Mouse (Mus musculus): ENCODE data around the gene Ephb1.

Ephb1 gene

GRCm38 (mm10) chr9:102330266-102331060, 24.0 kb downstream of the Ephb1 start:
- in situ Hi-C loops (cut with MboI; ENCODE audit: low pct_unique_long_range_greater_than_20kb in 1 of 2, low sequenced_read_pairs in 2 of 2, unreplicated experiment in 1 of 2), result no loop called here

- in situ Hi-C loops (cut with MboI; ENCODE audit: low pct_unique_long_range_greater_than_20kb in 1 of 2, low sequenced_read_pairs in 2 of 2, unreplicated experiment in 1 of 2), result no loop called here
Measured at GRCm38 (mm10) chr9:102327625-102328150, 26.8 kb downstream of the Ephb1 start.

- in situ Hi-C loops (cut with MboI; ENCODE audit: low pct_unique_long_range_greater_than_20kb in 1 of 2, low sequenced_read_pairs in 2 of 2, unreplicated experiment in 1 of 2), result no loop called here
Measured at GRCm38 (mm10) chr9:102315436-102315835, 39.1 kb downstream of the Ephb1 start.

GRCm38 (mm10) chr9:102314795-102315194, 39.7 kb downstream of the Ephb1 start:
- in situ Hi-C loops (cut with MboI; ENCODE audit: low pct_unique_long_range_greater_than_20kb in 1 of 2, low sequenced_read_pairs in 2 of 2, unreplicated experiment in 1 of 2), result no loop called here

GRCm38 (mm10) chr9:102310431-102310830, 44.1 kb downstream of the Ephb1 start:
- in situ Hi-C loops (cut with MboI; ENCODE audit: low pct_unique_long_range_greater_than_20kb in 1 of 2, low sequenced_read_pairs in 2 of 2, unreplicated experiment in 1 of 2), result no loop called here

- in situ Hi-C loops (cut with MboI; ENCODE audit: low pct_unique_long_range_greater_than_20kb in 1 of 2, low sequenced_read_pairs in 2 of 2, unreplicated experiment in 1 of 2), result no loop called here
Measured at GRCm38 (mm10) chr9:102309278-102309677, 45.2 kb downstream of the Ephb1 start.

GRCm38 (mm10) chr9:102307656-102308055, 46.8 kb downstream of the Ephb1 start:
- in situ Hi-C loops (cut with MboI; ENCODE audit: low pct_unique_long_range_greater_than_20kb in 1 of 2, low sequenced_read_pairs in 2 of 2, unreplicated experiment in 1 of 2), result no loop called here

- in situ Hi-C loops (cut with MboI; ENCODE audit: low pct_unique_long_range_greater_than_20kb in 1 of 2, low sequenced_read_pairs in 2 of 2, unreplicated experiment in 1 of 2), result no loop called here
Measured at GRCm38 (mm10) chr9:102306645-102307415, 47.7 kb downstream of the Ephb1 start.

GRCm38 (mm10) chr9:102305432-102306100, 48.9 kb downstream of the Ephb1 start:
- in situ Hi-C loops (cut with MboI; ENCODE audit: low pct_unique_long_range_greater_than_20kb in 1 of 2, low sequenced_read_pairs in 2 of 2, unreplicated experiment in 1 of 2), result no loop called here

- in situ Hi-C loops (cut with MboI; ENCODE audit: low pct_unique_long_range_greater_than_20kb in 1 of 2, low sequenced_read_pairs in 2 of 2, unreplicated experiment in 1 of 2), result no loop called here
Measured at GRCm38 (mm10) chr9:102304796-102305195, 49.7 kb downstream of the Ephb1 start.

GRCm38 (mm10) chr9:102303882-102304281, 50.6 kb downstream of the Ephb1 start:
- in situ Hi-C loops (cut with MboI; ENCODE audit: low pct_unique_long_range_greater_than_20kb in 1 of 2, low sequenced_read_pairs in 2 of 2, unreplicated experiment in 1 of 2), result no loop called here

- in situ Hi-C loops (cut with MboI; ENCODE audit: low pct_unique_long_range_greater_than_20kb in 1 of 2, low sequenced_read_pairs in 2 of 2, unreplicated experiment in 1 of 2), result no loop called here
Measured at GRCm38 (mm10) chr9:102300985-102301384, 53.5 kb downstream of the Ephb1 start.

GRCm38 (mm10) chr9:102298741-102299140, 55.8 kb downstream of the Ephb1 start:
- in situ Hi-C loops (cut with MboI; ENCODE audit: low pct_unique_long_range_greater_than_20kb in 1 of 2, low sequenced_read_pairs in 2 of 2, unreplicated experiment in 1 of 2), result no loop called here

- in situ Hi-C loops (cut with MboI; ENCODE audit: low pct_unique_long_range_greater_than_20kb in 1 of 2, low sequenced_read_pairs in 2 of 2, unreplicated experiment in 1 of 2), result no loop called here
Measured at GRCm38 (mm10) chr9:102297986-102298385, 56.5 kb downstream of the Ephb1 start.

- in situ Hi-C loops (cut with MboI; ENCODE audit: low pct_unique_long_range_greater_than_20kb in 1 of 2, low sequenced_read_pairs in 2 of 2, unreplicated experiment in 1 of 2), result no loop called here
Measured at GRCm38 (mm10) chr9:102297176-102297575, 57.3 kb downstream of the Ephb1 start.

- in situ Hi-C loops (cut with MboI; ENCODE audit: low pct_unique_long_range_greater_than_20kb in 1 of 2, low sequenced_read_pairs in 2 of 2, unreplicated experiment in 1 of 2), result no loop called here
Measured at GRCm38 (mm10) chr9:102293605-102294004, 60.9 kb downstream of the Ephb1 start.

GRCm38 (mm10) chr9:102291230-102291629, 63.3 kb downstream of the Ephb1 start:
- in situ Hi-C loops (cut with MboI; ENCODE audit: low pct_unique_long_range_greater_than_20kb in 1 of 2, low sequenced_read_pairs in 2 of 2, unreplicated experiment in 1 of 2), result no loop called here

- in situ Hi-C loops (cut with MboI; ENCODE audit: low pct_unique_long_range_greater_than_20kb in 1 of 2, low sequenced_read_pairs in 2 of 2, unreplicated experiment in 1 of 2), result no loop called here
Measured at GRCm38 (mm10) chr9:102288356-102288755, 66.1 kb downstream of the Ephb1 start.

GRCm38 (mm10) chr9:102275931-102276330, 78.6 kb downstream of the Ephb1 start:
- in situ Hi-C loops (cut with MboI; ENCODE audit: low pct_unique_long_range_greater_than_20kb in 1 of 2, low sequenced_read_pairs in 2 of 2, unreplicated experiment in 1 of 2), result no loop called here
